Mouse (Mus musculus) layer of hippocampus, adult 11-12 months (tissue): ENCODE results near the gene Apoa1.
A peak's percentile ranks its signal among the peaks of the same experiment; 100 is the strongest.

Experiments
- DNase-seq: peaks from one replicate; pipeline ENCODE4 v3.0.0; 2022; ENCODE audit warnings: low spot score

Gene Apoa1

GRCm38 (mm10) chr9:46257546-46257945, 29.2 kb downstream of the Apoa1 start:
- no peak for DNase-seq

GRCm38 (mm10) chr9:46259111-46259510, 30.7 kb downstream of the Apoa1 start:
- no peak for DNase-seq

- DNase-seq, result no peak
Measured at GRCm38 (mm10) chr9:46261131-46261530, 32.8 kb downstream of the Apoa1 start.

GRCm38 (mm10) chr9:46268343-46268873, 40.0 kb downstream of the Apoa1 start, which contains the start of gene Apoa5:
Apoa5 (plus strand) TSS chr9:46268633.
- DNase-seq, result no peak

GRCm38 (mm10) chr9:46269125-46269524, 40.7 kb downstream of the Apoa1 start:
- DNase-seq, result no peak

GRCm38 (mm10) chr9:46270782-46271181, 42.4 kb downstream of the Apoa1 start:
- DNase-seq, result no peak

- DNase-seq, result no peak
Measured at GRCm38 (mm10) chr9:46272070-46272469, 43.7 kb downstream of the Apoa1 start.

- DNase-seq, result peak; percentile 89
Measured at GRCm38 (mm10) chr9:46272677-46273454, 44.5 kb downstream of the Apoa1 start, which contains the start of gene Zpr1. Zpr1 (plus strand) TSS chr9:46273064.

- no peak for DNase-seq
Measured at GRCm38 (mm10) chr9:46274494-46274893, 46.1 kb downstream of the Apoa1 start.
